Mouse (Mus musculus) ES-E14 (cell line): Measurements from ENCODE around the gene Tfeb.

Experiments
- CHD2 ChIP-seq: IDR thresholded peaks from 2 replicates; pipeline ENCODE4 v1.6.1; 2014; ENCODE audit warnings: mild to moderate bottlenecking, low read depth, low read length, inconsistent platforms
- HCFC1 ChIP-seq: IDR thresholded peaks from 2 replicates; pipeline ENCODE4 v1.6.1; 2012; ENCODE audit warnings: low read length, inconsistent platforms, borderline replicate concordance; ENCODE audit not compliant: insufficient read depth
- MAFK ChIP-seq: IDR thresholded peaks from 2 replicates; pipeline ENCODE4 v1.6.1; 2014; ENCODE audit warnings: mild to moderate bottlenecking, low read depth, low read length, inconsistent platforms; ENCODE audit not compliant: insufficient read depth
- ZC3H11A ChIP-seq: IDR thresholded peaks from 2 replicates; pipeline ENCODE4 v1.6.1; 2012; ENCODE audit warnings: low read depth, mild to moderate bottlenecking, inconsistent platforms, low read length, borderline replicate concordance
- ZNF384 ChIP-seq: IDR thresholded peaks from 2 replicates; pipeline ENCODE4 v1.6.1; 2012; ENCODE audit warnings: low read depth, low read length, inconsistent platforms

- TF ChIP-seq HCFC1, result peak; percentile 99
- no peak for TF ChIP-seq ZC3H11A
- TF ChIP-seq MAFK, result no peak
- no peak for TF ChIP-seq ZNF384
- no peak for TF ChIP-seq CHD2
These were observed at the start of gene Tfeb for GRCm38 (mm10) chr17:47736856-47737255.
